Mouse (Mus musculus) limb, embryonic 11.5 days (tissue): ENCODE data around the gene Adgrf1. TPM values are rescaled to one million over a fixed set of nuclear protein-coding genes. Genes with fewer than 3 reads are reported as not detected.
A peak's percentile ranks its signal among the peaks of the same experiment; 100 is the strongest.

Source experiments
- ATAC-seq: fragments of 200-750 bp; cut with Nextera tagmentation; 2 replicates; pipeline ENCODE4 v1.8.0; 2017; ENCODE audit warnings: low read depth; ENCODE audit not compliant: insufficient number of reproducible peaks, low FRiP score, low TSS enrichment
- DNase-seq: peaks from one replicate; pipeline ENCODE4 v3.0.0-alpha.2; 2015; ENCODE audit warnings: low spot score
- H3K27ac ChIP-seq: fragments of 300-500 bp; sonication (generic); replicated peaks from 2 replicates; pipeline ENCODE4 v1.5.1; 2014; ENCODE audit warnings: low read depth, mild to moderate bottlenecking, low read length
- H3K27me3 ChIP-seq: fragments of 300-500 bp; sonication (generic); 2 replicates; pipeline ENCODE4 v1.6.1; 2014; ENCODE audit warnings: mild to moderate bottlenecking, low read length, mixed read lengths; ENCODE audit not compliant: control insufficient read depth, insufficient read depth
- H3K36me3 ChIP-seq: fragments of 300-500 bp; sonication (generic); 2 replicates; pipeline ENCODE4 v1.6.1; 2014; ENCODE audit warnings: mild to moderate bottlenecking, low read length, moderate library complexity, mixed read lengths; ENCODE audit not compliant: control insufficient read depth, insufficient read depth
- H3K4me1 ChIP-seq: fragments of 300-500 bp; sonication (generic); 2 replicates; pipeline ENCODE4 v1.6.1; 2014; ENCODE audit warnings: low read length, mixed read lengths; ENCODE audit not compliant: control insufficient read depth, insufficient read depth
- H3K4me2 ChIP-seq: fragments of 300-500 bp; sonication (generic); 2 replicates; pipeline ENCODE4 v1.6.1; 2014; ENCODE audit warnings: low read depth, mild to moderate bottlenecking, moderate library complexity; ENCODE audit not compliant: severe bottlenecking
- H3K4me3 ChIP-seq: fragments of 300-500 bp; sonication (generic); 2 replicates; pipeline ENCODE4 v1.5.1; 2014; ENCODE audit warnings: low read depth, low read length
- H3K9ac ChIP-seq: fragments of 300-500 bp; sonication (generic); 2 replicates; pipeline ENCODE4 v1.6.1; 2014; ENCODE audit warnings: mild to moderate bottlenecking, low read length
- H3K9me3 ChIP-seq: fragments of 300-500 bp; sonication (generic); 2 replicates; pipeline ENCODE4 v1.6.1; 2016; ENCODE audit warnings: low read length; ENCODE audit not compliant: control insufficient read depth
- WGBS: fragments of 180-500 bp; shearing (Covaris S2); extraction: QIAGEN DNeasy Blood & Tissue Kit; methylation state at CpG from one replicate; pipeline ENCODE4 v1.1.7; 2014; 5-methylcytosine and 5-hydroxymethylcytosine counted together
- polyA plus RNA-seq: library from polyadenylated mRNA; unstranded; fragments of >200 nt; fragmentation: Nextera tagmentation; extraction: Ambion mirVana; gene quantifications from 2 replicates; pipeline ENCODE4 v1.2.1, GENCODE M21; 2014

The Adgrf1 gene
- polyA plus RNA-seq, 1 experiment from 2014 or later, result not detected

- Histone ChIP-seq H3K27ac (no peak within 1 kb of the TSS), H3K4me3 (no peak within 1 kb of the TSS), H3K9ac (no peak within 1 kb of the TSS), H3K9me3 (no peaks in the 10 kb centered on the region), H3K4me2 (no peak within 1 kb of the TSS), H3K36me3 (no peaks in the 10 kb centered on the region), H3K4me1 (0 out of 2 replicates have a peak, but pooled peaks cover 2% of the 10 kb centered on the region), H3K27me3 (no peaks in the 10 kb centered on the region)
- WGBS, result 48% methylated on average over 16 of the region's 16 CpGs
- ATAC-seq (no peak), DNase-seq (peak; percentile 33)
These were observed 89.9 kb downstream of the Adgrf1 start, which contains the start of gene Adgrf5 for GRCm38 (mm10) chr17:43359826-43360619. TSS of gene Adgrf5 (plus strand) at chr17:43360451.

- Histone ChIP-seq H3K4me3 (no peak overlapping the region), H3K9me3 (no peaks in the 10 kb centered on the region), H3K9ac (no peak overlapping the region), H3K36me3 (no peaks in the 10 kb centered on the region), H3K27ac (no peak overlapping the region), H3K27me3 (no peaks in the 10 kb centered on the region), H3K4me2 (no peak overlapping the region), H3K4me1 (0 out of 2 replicates have a peak, but pooled peaks cover 2% of the 10 kb centered on the region)
- no peak for ATAC-seq
- 87% methylated on average over 11 of the region's 11 CpGs for WGBS
- DNase-seq, result no peak
These were observed 90.9 kb downstream of the Adgrf1 start for GRCm38 (mm10) chr17:43361021-43361420.

- no peaks in the 10 kb centered on the region for H3K36me3 ChIP-seq
- 0 out of 2 replicates have a peak, but pooled peaks cover 2% of the 10 kb centered on the region for H3K4me1 ChIP-seq
- DNase-seq (no peak), ATAC-seq (no peak)
- WGBS, result 75% methylated on average over 11 of the region's 11 CpGs
- H3K4me3 ChIP-seq, result no peak overlapping the region
- no peak overlapping the region for H3K27ac ChIP-seq
- H3K9me3 ChIP-seq, result no peaks in the 10 kb centered on the region
- H3K4me2 ChIP-seq, result no peak overlapping the region
- no peak overlapping the region for H3K9ac ChIP-seq
- H3K27me3 ChIP-seq, result no peaks in the 10 kb centered on the region
These were observed 92.2 kb downstream of the Adgrf1 start for GRCm38 (mm10) chr17:43362362-43362761.

GRCm38 (mm10) chr17:43362881-43363280 lies 92.8 kb downstream of the Adgrf1 start:
- WGBS, result 77% methylated on average over 6 of the region's 6 CpGs

GRCm38 (mm10) chr17:43363921-43364320 lies 93.8 kb downstream of the Adgrf1 start:
- H3K9ac ChIP-seq, result no peak overlapping the region
- no peak overlapping the region for H3K4me3 ChIP-seq
- no peaks in the 10 kb centered on the region for H3K36me3 ChIP-seq
- no peaks in the 10 kb centered on the region for H3K4me1 ChIP-seq
- H3K4me2 ChIP-seq, result no peak overlapping the region
- no peaks in the 10 kb centered on the region for H3K9me3 ChIP-seq
- 63% methylated on average over 6 of the region's 6 CpGs for WGBS
- ATAC-seq, result no peak
- no peaks in the 10 kb centered on the region for H3K27me3 ChIP-seq
- no peak for DNase-seq
- no peak overlapping the region for H3K27ac ChIP-seq

More at GRCm38 (mm10) chr17:43362881-43363280, 92.8 kb downstream of the Adgrf1 start:
- Histone ChIP-seq H3K36me3 (no peaks in the 10 kb centered on the region), H3K9me3 (no peaks in the 10 kb centered on the region), H3K4me2 (no peak overlapping the region), H3K27me3 (no peaks in the 10 kb centered on the region), H3K4me3 (no peak overlapping the region), H3K4me1 (0 out of 2 replicates have a peak, but pooled peaks cover 2% of the 10 kb centered on the region), H3K27ac (no peak overlapping the region), H3K9ac (no peak overlapping the region)
- ATAC-seq, result no peak
- no peak for DNase-seq

- Histone ChIP-seq H3K9ac (no peak overlapping the region), H3K9me3 (no peaks in the 10 kb centered on the region), H3K4me1 (no peaks in the 10 kb centered on the region), H3K36me3 (no peaks in the 10 kb centered on the region), H3K4me2 (no peak overlapping the region), H3K27ac (no peak overlapping the region), H3K4me3 (no peak overlapping the region), H3K27me3 (no peaks in the 10 kb centered on the region)
- DNase-seq (no peak), ATAC-seq (no peak)
- WGBS, result 90% methylated on average over 6 of the region's 6 CpGs
These were observed 95.2 kb downstream of the Adgrf1 start for GRCm38 (mm10) chr17:43365297-43365696.

GRCm38 (mm10) chr17:43366486-43366885 lies 96.4 kb downstream of the Adgrf1 start:
- no peak for DNase-seq
- no peak overlapping the region for H3K9ac ChIP-seq
- H3K4me3 ChIP-seq, result no peak overlapping the region
- 83% methylated on average over 9 of the region's 9 CpGs for WGBS
- ATAC-seq, result no peak
- no peaks in the 10 kb centered on the region for H3K4me1 ChIP-seq
- H3K9me3 ChIP-seq, result no peaks in the 10 kb centered on the region
- H3K4me2 ChIP-seq, result no peak overlapping the region
- no peak overlapping the region for H3K27ac ChIP-seq
- H3K27me3 ChIP-seq, result no peaks in the 10 kb centered on the region
- H3K36me3 ChIP-seq, result no peaks in the 10 kb centered on the region

GRCm38 (mm10) chr17:43368171-43368576 lies 98.0 kb downstream of the Adgrf1 start:
- H3K4me1 ChIP-seq, result no peaks in the 10 kb centered on the region
- no peaks in the 10 kb centered on the region for H3K27me3 ChIP-seq
- DNase-seq, result no peak
- WGBS, result 44% methylated on average over 5 of the region's 5 CpGs
- no peak for ATAC-seq
- H3K4me2 ChIP-seq, result no peak overlapping the region
- no peaks in the 10 kb centered on the region for H3K9me3 ChIP-seq
- no peak overlapping the region for H3K27ac ChIP-seq
- H3K36me3 ChIP-seq, result no peaks in the 10 kb centered on the region
- no peak overlapping the region for H3K4me3 ChIP-seq
- H3K9ac ChIP-seq, result no peak overlapping the region
